Mouse (Mus musculus): ENCODE results near the gene Sohlh1. TPM values are rescaled to one million over a fixed set of nuclear protein-coding genes. Genes with fewer than 3 reads are reported as not detected.

Sohlh1 gene
- polyA plus RNA-seq, 1 experiment from 2014 or later = not detected

GRCm38 (mm10) chr2:25877250-25877735 lies 30.2 kb upstream of the Sohlh1 start:
- Histone ChIP-seq H3K9ac (ENCODE audit: low read depth, low read length) (no peak overlapping the region), H3K9me3 (replicated peaks; ENCODE audit: control insufficient read depth, low read length) (no peaks in the 10 kb centered on the region), H3K27ac (ENCODE audit: low read length) (no peak overlapping the region), H3K4me2 (ENCODE audit: low read depth, low read length) (no peak overlapping the region), H3K4me3 (ENCODE audit: low read depth, low read length) (no peak overlapping the region), H3K4me1 (ENCODE audit: control insufficient read depth, low read depth, low read length) (no peaks in the 10 kb centered on the region), H3K27me3 (ENCODE audit: control insufficient read depth, insufficient read depth, low read depth, low read length) (peaks cover 25% of the 10 kb centered on the region), H3K36me3 (ENCODE audit: control insufficient read depth, insufficient read depth) (no peaks in the 10 kb centered on the region)
- ATAC-seq (ENCODE audit: low read depth) = no peak
- WGBS (ENCODE audit: insufficient replicate concordance) = 20% methylated on average over 7 of the region's 7 CpGs

DNA sequence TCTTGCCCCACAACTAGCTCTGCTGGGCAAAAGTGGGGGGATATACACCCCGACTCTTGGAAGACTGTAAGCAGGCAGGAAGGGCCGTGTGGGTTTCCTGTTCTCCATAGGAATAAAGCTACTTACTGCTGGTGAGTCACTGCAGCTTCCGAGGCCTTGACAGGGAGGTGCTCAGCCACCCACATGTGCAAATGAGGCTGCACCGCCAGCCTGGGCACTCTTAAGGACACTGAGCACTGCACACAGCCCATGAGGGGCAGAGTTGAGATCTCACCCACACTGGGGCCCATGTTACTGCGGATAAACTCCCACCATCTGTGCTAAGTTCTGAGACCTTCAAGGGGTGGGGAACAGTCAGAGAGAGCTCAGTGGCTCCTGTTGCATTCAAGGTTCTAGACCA lies 19.6 kb upstream of the Sohlh1 start:
- 22% methylated on average over 5 of the region's 5 CpGs for WGBS (ENCODE audit: insufficient replicate concordance)
- Histone ChIP-seq H3K9me3 (replicated peaks; ENCODE audit: control insufficient read depth, low read length) (no peaks in the 10 kb centered on the region), H3K9ac (ENCODE audit: low read depth, low read length) (no peak overlapping the region), H3K4me2 (ENCODE audit: low read depth, low read length) (no peak overlapping the region), H3K4me3 (ENCODE audit: low read depth, low read length) (no peak overlapping the region), H3K36me3 (ENCODE audit: control insufficient read depth, insufficient read depth) (no peaks in the 10 kb centered on the region), H3K27ac (ENCODE audit: low read length) (no peak overlapping the region), H3K4me1 (ENCODE audit: control insufficient read depth, low read depth, low read length) (no peaks in the 10 kb centered on the region; the same call in 1 of the 2 replicates), H3K27me3 (ENCODE audit: control insufficient read depth, insufficient read depth, low read depth, low read length) (peaks cover 32% of the 10 kb centered on the region)
- no peak for ATAC-seq (ENCODE audit: low read depth)

DNA sequence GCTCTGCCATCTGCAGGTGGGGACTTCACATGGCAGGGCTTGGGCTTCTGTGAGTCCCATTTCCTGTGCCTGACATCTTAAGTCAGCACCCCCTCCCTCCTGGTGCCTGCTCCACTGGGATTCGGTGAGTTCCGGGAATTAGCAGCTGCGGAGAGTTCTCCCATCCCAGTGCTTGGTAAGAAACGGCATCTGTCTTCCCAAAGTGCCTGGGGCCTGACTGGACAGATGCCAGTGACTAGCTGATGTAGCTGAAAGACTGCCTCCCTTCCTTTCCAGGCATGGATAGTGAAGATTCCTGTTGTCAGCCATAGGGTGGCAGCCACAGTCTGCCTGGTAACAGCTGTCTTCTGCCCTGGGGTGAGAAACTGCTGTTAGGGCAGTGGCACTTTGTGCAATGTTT lies 18.4 kb upstream of the Sohlh1 start:
- Histone ChIP-seq H3K27me3 (ENCODE audit: control insufficient read depth, insufficient read depth, low read depth, low read length) (peaks cover 32% of the 10 kb centered on the region), H3K9ac (ENCODE audit: low read depth, low read length) (no peak overlapping the region), H3K4me3 (ENCODE audit: low read depth, low read length) (no peak overlapping the region), H3K27ac (ENCODE audit: low read length) (no peak overlapping the region), H3K4me1 (ENCODE audit: control insufficient read depth, low read depth, low read length) (no peaks in the 10 kb centered on the region; the same call in 1 of the 2 replicates), H3K9me3 (replicated peaks; ENCODE audit: control insufficient read depth, low read length) (no peaks in the 10 kb centered on the region), H3K4me2 (ENCODE audit: low read depth, low read length) (no peak overlapping the region), H3K36me3 (ENCODE audit: control insufficient read depth, insufficient read depth) (no peaks in the 10 kb centered on the region)
- no peak for ATAC-seq (ENCODE audit: low read depth)
- 20% methylated on average over 4 of the region's 4 CpGs for WGBS (ENCODE audit: insufficient replicate concordance)

DNA sequence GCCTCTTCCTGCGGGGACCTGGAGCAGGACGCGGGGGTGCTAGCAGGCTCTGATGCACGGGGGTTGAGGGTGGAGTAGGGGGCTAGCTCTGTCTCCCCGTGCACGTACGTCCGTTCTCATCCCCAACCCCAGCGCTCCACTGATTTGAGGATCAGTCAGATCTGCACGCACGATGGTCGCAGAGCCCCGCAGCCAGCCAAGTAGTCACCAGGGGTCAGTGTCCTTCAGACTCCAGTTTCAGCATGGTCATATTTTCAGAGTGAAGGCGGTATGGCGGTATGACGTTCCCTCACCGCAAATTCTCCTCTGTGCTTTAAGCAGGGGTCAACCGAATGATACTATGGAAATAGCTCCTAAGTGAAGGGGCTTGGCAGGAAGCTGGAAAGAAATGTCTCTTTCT lies 17.2 kb upstream of the Sohlh1 start:
- no peak overlapping the region for H3K4me3 ChIP-seq (ENCODE audit: low read depth, low read length)
- ATAC-seq (ENCODE audit: low read depth) = no peak
- no peaks in the 10 kb centered on the region for H3K36me3 ChIP-seq (ENCODE audit: control insufficient read depth, insufficient read depth)
- no peaks in the 10 kb centered on the region; the same call in 1 of the 2 replicates for H3K4me1 ChIP-seq (ENCODE audit: control insufficient read depth, low read depth, low read length)
- H3K9ac ChIP-seq (ENCODE audit: low read depth, low read length) = no peak overlapping the region
- no peak overlapping the region for H3K27ac ChIP-seq (ENCODE audit: low read length)
- H3K9me3 ChIP-seq (replicated peaks; ENCODE audit: control insufficient read depth, low read length) = no peaks in the 10 kb centered on the region
- H3K4me2 ChIP-seq (ENCODE audit: low read depth, low read length) = peak overlapping the region; percentile 52; the same call in 1 of the 2 replicates
- 6% methylated on average over 18 of the region's 18 CpGs for WGBS (ENCODE audit: insufficient replicate concordance)
- H3K27me3 ChIP-seq (ENCODE audit: control insufficient read depth, insufficient read depth, low read depth, low read length) = peaks cover 32% of the 10 kb centered on the region

DNA sequence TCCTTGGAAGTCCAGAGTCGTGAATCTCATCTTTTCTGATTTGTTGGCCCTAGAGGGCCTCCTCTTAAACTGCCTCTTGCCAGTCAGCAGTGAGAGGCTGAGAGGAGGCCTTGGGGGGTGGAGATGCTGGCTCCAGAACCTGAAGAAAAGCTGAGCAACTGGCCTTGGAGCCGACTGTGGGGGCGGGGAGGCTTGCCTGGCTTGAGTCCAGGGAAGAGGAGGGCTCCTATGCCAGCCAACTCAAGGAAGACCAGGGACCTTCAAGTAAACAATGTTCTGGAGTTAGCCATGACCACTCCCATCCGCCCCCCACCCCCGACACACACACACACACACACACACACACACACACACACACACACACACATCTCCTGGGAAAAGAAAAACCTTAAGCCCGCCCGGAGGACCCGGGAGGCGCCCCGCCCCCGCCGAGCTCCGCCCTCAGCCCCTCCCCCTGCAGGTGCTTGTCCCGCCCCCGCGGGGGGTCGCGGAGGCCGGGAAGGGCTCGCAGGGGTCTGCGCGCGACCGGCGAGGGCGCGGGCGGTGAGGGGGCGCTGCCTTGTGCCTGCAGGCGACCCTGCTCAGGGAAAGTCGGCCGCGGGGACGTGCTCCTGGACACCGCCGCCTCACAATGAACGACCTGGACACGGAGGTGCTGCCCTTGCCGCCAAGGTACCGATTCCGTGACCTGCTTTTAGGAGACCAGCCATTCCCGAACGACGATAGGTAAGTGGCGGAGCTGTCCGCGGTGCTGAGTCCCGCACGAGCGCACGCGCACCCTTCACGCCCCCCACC lies 16.5 kb upstream of the Sohlh1 start, which contains the start of gene Kcnt1:
Kcnt1 (plus strand) TSS at position 398 of the 795 bp plus-strand sequence.
- Histone ChIP-seq H3K9me3 (replicated peaks; ENCODE audit: control insufficient read depth, low read length) (no peaks in the 10 kb centered on the region), H3K4me2 (ENCODE audit: low read depth, low read length) (peak within 1 kb of the TSS; percentile 52), H3K27ac (ENCODE audit: low read length) (no peak within 1 kb of the TSS), H3K9ac (ENCODE audit: low read depth, low read length) (no peak within 1 kb of the TSS), H3K4me3 (ENCODE audit: low read depth, low read length) (peak within 1 kb of the TSS; percentile 43), H3K27me3 (ENCODE audit: control insufficient read depth, insufficient read depth, low read depth, low read length) (peaks cover 32% of the 10 kb centered on the region), H3K4me1 (ENCODE audit: control insufficient read depth, low read depth, low read length) (no peaks in the 10 kb centered on the region; the same call in 1 of the 2 replicates), H3K36me3 (ENCODE audit: control insufficient read depth, insufficient read depth) (no peaks in the 10 kb centered on the region)
- WGBS (ENCODE audit: insufficient replicate concordance) = 2% methylated on average over 40 of the region's 53 CpGs
- ATAC-seq (ENCODE audit: low read depth) = no peak

- ATAC-seq (ENCODE audit: low read depth) = no peak
- no peaks in the 10 kb centered on the region; the same call in 1 of the 2 replicates for H3K4me1 ChIP-seq (ENCODE audit: control insufficient read depth, low read depth, low read length)
- H3K4me2 ChIP-seq (ENCODE audit: low read depth, low read length) = no peak overlapping the region
- no peaks in the 10 kb centered on the region for H3K36me3 ChIP-seq (ENCODE audit: control insufficient read depth, insufficient read depth)
- no peak overlapping the region for H3K4me3 ChIP-seq (ENCODE audit: low read depth, low read length)
- no peaks in the 10 kb centered on the region for H3K9me3 ChIP-seq (replicated peaks; ENCODE audit: control insufficient read depth, low read length)
- WGBS (ENCODE audit: insufficient replicate concordance) = 44% methylated on average over 5 of the region's 5 CpGs
- H3K27ac ChIP-seq (ENCODE audit: low read length) = no peak overlapping the region
- H3K27me3 ChIP-seq (ENCODE audit: control insufficient read depth, insufficient read depth, low read depth, low read length) = peaks cover 32% of the 10 kb centered on the region
- H3K9ac ChIP-seq (ENCODE audit: low read depth, low read length) = no peak overlapping the region
Observed at GRCm38 (mm10) chr2:25862696-25863270, 15.7 kb upstream of the Sohlh1 start.

DNA sequence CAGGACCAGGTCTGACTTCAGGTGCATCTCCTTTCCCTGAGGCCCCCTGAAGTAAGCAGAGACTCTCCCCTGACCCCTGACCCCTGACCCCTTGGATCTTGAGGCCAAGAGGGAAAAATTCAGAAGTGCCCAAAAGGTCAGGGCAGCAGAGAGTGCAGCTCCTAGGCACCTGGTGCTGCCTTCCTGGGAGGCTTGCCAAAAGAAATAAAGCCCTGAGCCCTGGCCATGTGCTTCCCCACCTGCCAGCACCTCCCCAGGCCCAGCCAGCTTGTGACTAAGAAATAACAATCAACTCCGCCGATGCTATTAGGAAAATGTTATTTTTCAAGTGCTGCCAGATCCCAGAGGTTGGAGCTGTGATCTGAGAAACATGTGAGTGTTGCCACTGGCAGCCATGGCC lies 15.0 kb upstream of the Sohlh1 start:
- no peak overlapping the region for H3K9ac ChIP-seq (ENCODE audit: low read depth, low read length)
- H3K27ac ChIP-seq (ENCODE audit: low read length) = no peak overlapping the region
- no peak overlapping the region for H3K4me3 ChIP-seq (ENCODE audit: low read depth, low read length)
- 77% methylated on average over 2 of the region's 2 CpGs for WGBS (ENCODE audit: insufficient replicate concordance)
- H3K27me3 ChIP-seq (ENCODE audit: control insufficient read depth, insufficient read depth, low read depth, low read length) = peaks cover 32% of the 10 kb centered on the region
- H3K4me2 ChIP-seq (ENCODE audit: low read depth, low read length) = no peak overlapping the region
- H3K36me3 ChIP-seq (ENCODE audit: control insufficient read depth, insufficient read depth) = no peaks in the 10 kb centered on the region
- H3K4me1 ChIP-seq (ENCODE audit: control insufficient read depth, low read depth, low read length) = no peaks in the 10 kb centered on the region; the same call in 1 of the 2 replicates
- no peaks in the 10 kb centered on the region for H3K9me3 ChIP-seq (replicated peaks; ENCODE audit: control insufficient read depth, low read length)
- no peak for ATAC-seq (ENCODE audit: low read depth)

DNA sequence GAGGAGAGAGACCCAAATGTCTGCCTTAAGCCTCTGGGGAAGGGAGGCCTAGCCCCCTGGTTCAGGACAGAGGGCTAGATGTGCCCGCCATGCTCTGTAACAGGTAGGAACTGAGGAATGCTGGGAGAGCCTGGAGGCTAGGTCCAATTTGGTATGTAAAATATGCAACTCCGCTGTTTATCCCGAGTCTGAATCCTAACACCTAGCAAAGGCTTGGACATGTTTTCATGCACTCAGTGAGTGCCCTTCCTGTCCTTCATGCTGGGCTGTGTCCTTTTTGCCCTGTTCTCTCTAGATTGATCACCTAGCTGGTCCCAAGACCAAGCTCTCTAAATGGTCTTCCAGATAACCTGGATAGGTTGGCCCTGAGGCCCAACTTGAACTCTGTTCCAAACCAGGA lies 12.8 kb upstream of the Sohlh1 start:
- Histone ChIP-seq H3K4me3 (ENCODE audit: low read depth, low read length) (no peak overlapping the region), H3K27me3 (ENCODE audit: control insufficient read depth, insufficient read depth, low read depth, low read length) (peaks cover 23% of the 10 kb centered on the region), H3K27ac (ENCODE audit: low read length) (no peak overlapping the region), H3K9ac (ENCODE audit: low read depth, low read length) (no peak overlapping the region), H3K36me3 (ENCODE audit: control insufficient read depth, insufficient read depth) (no peaks in the 10 kb centered on the region), H3K4me1 (ENCODE audit: control insufficient read depth, low read depth, low read length) (no peaks in the 10 kb centered on the region; the same call in 1 of the 2 replicates), H3K9me3 (replicated peaks; ENCODE audit: control insufficient read depth, low read length) (no peaks in the 10 kb centered on the region), H3K4me2 (ENCODE audit: low read depth, low read length) (no peak overlapping the region)
- no peak for ATAC-seq (ENCODE audit: low read depth)
- 66% methylated on average over 3 of the region's 3 CpGs for WGBS (ENCODE audit: insufficient replicate concordance)

DNA sequence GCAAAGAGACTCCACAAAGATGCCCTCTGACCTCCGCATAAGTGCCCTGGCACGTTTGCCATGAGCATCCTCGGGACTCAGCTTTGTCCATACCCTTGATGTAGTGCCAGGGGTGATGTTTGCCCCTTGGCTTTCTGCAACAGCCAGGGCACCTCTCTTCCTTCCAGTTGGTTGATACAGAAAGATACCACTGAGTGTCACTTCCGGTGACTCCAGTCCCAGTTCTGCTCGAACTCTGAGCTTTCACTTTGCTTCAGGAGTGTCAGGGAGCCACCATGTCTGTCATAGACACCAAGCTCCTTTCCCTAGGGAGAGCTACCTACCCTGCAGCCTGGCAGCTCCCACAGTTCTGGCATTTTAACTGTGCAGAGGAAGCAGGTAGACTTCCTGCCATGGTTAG lies 7.0 kb upstream of the Sohlh1 start:
- 54% methylated on average over 5 of the region's 5 CpGs for WGBS (ENCODE audit: insufficient replicate concordance)
- no peaks in the 10 kb centered on the region for H3K27me3 ChIP-seq (ENCODE audit: control insufficient read depth, insufficient read depth, low read depth, low read length)
- no peak for ATAC-seq (ENCODE audit: low read depth)
- H3K9me3 ChIP-seq (replicated peaks; ENCODE audit: control insufficient read depth, low read length) = no peaks in the 10 kb centered on the region
- no peaks in the 10 kb centered on the region for H3K4me1 ChIP-seq (ENCODE audit: control insufficient read depth, low read depth, low read length)
- H3K36me3 ChIP-seq (ENCODE audit: control insufficient read depth, insufficient read depth) = no peaks in the 10 kb centered on the region
- no peak overlapping the region for H3K27ac ChIP-seq (ENCODE audit: low read length)
- H3K4me2 ChIP-seq (ENCODE audit: low read depth, low read length) = no peak overlapping the region
- no peak overlapping the region for H3K4me3 ChIP-seq (ENCODE audit: low read depth, low read length)
- no peak overlapping the region for H3K9ac ChIP-seq (ENCODE audit: low read depth, low read length)
